Mouse (Mus musculus): Measurements from ENCODE around the gene Qars. TPM values are rescaled to one million over a fixed set of nuclear protein-coding genes. Genes with fewer than 3 reads are reported as not detected.

Qars gene
- polyA plus RNA-seq, 1 experiment from 2014 or later = 97.7 TPM

- no peak overlapping the region for H3K9ac ChIP-seq
- 91% methylated on average over 8 of the region's 8 CpGs for WGBS
Measured at GRCm38 (mm10) chr9:108486973-108487530, 20.5 kb upstream of the Qars start.

GRCm38 (mm10) chr9:108488403-108488802, 19.1 kb upstream of the Qars start:
- no peaks in the 10 kb centered on the region for H3K9me3 ChIP-seq (ENCODE audit: low read depth, low read length)
- H3K27me3 ChIP-seq (ENCODE audit: insufficient read depth, low read length) = no peaks in the 10 kb centered on the region
- no peak overlapping the region for H3K4me2 ChIP-seq
- H3K27ac ChIP-seq (ENCODE audit: low read depth) = no peak overlapping the region
- peaks cover 5% of the 10 kb centered on the region; the same call in 1 of the 2 replicates for H3K4me1 ChIP-seq (ENCODE audit: insufficient read depth)
- no peak overlapping the region for H3K4me3 ChIP-seq (ENCODE audit: low read depth, low read length)
- no peak for TF ChIP-seq CTCF (IDR thresholded peaks at IDR 0.05; ENCODE audit: low read depth)
- WGBS = 89% methylated on average over 17 of the region's 17 CpGs
- ATAC-seq (ENCODE audit: insufficient read depth) = no peak
- no peak for DNase-seq
- no peak overlapping the region for H3K9ac ChIP-seq
- H3K36me3 ChIP-seq (ENCODE audit: insufficient read depth) = peaks cover 80% of the 10 kb centered on the region

More at GRCm38 (mm10) chr9:108486973-108487530, 20.5 kb upstream of the Qars start:
- peaks cover 80% of the 10 kb centered on the region for H3K36me3 ChIP-seq (ENCODE audit: insufficient read depth)
- H3K4me3 ChIP-seq (ENCODE audit: low read depth, low read length) = no peak overlapping the region
- H3K9me3 ChIP-seq (ENCODE audit: low read depth, low read length) = no peaks in the 10 kb centered on the region
- no peak for TF ChIP-seq CTCF (IDR thresholded peaks at IDR 0.05; ENCODE audit: low read depth)
- no peak overlapping the region for H3K4me2 ChIP-seq
- no peak overlapping the region for H3K27ac ChIP-seq (ENCODE audit: low read depth)
- H3K4me1 ChIP-seq (ENCODE audit: insufficient read depth) = peaks cover 5% of the 10 kb centered on the region; the same call in 1 of the 2 replicates
- ATAC-seq (ENCODE audit: insufficient read depth) (no peak), DNase-seq (no peak)
- H3K27me3 ChIP-seq (ENCODE audit: insufficient read depth, low read length) = no peaks in the 10 kb centered on the region

- peaks cover 80% of the 10 kb centered on the region for H3K36me3 ChIP-seq (ENCODE audit: insufficient read depth)
- no peak overlapping the region for H3K4me3 ChIP-seq (ENCODE audit: low read depth, low read length)
- no peak for TF ChIP-seq CTCF (IDR thresholded peaks at IDR 0.05; ENCODE audit: low read depth)
- 95% methylated on average over 20 of the region's 20 CpGs for WGBS
- ATAC-seq (ENCODE audit: insufficient read depth) = no peak
- H3K27me3 ChIP-seq (ENCODE audit: insufficient read depth, low read length) = no peaks in the 10 kb centered on the region
- DNase-seq = no peak
- no peak overlapping the region for H3K4me2 ChIP-seq
- no peak overlapping the region; the same call in 1 of the 2 replicates for H3K9ac ChIP-seq
- H3K9me3 ChIP-seq (ENCODE audit: low read depth, low read length) = no peaks in the 10 kb centered on the region
- H3K27ac ChIP-seq (ENCODE audit: low read depth) = no peak overlapping the region
- peaks cover 5% of the 10 kb centered on the region; the same call in 1 of the 2 replicates for H3K4me1 ChIP-seq (ENCODE audit: insufficient read depth)
Measured at GRCm38 (mm10) chr9:108489215-108489614, 18.3 kb upstream of the Qars start.

- H3K4me2 ChIP-seq = peak overlapping the region; percentile 90
- DNase-seq = no peak
Measured at GRCm38 (mm10) chr9:108489702-108490558, 17.6 kb upstream of the Qars start.

GRCm38 (mm10) chr9:108490559-108491285, 16.8 kb upstream of the Qars start, which contains the start of gene Usp19:
Usp19 (plus strand) TSS chr9:108490602.
- ATAC-seq (ENCODE audit: insufficient read depth) (peak; percentile 95), DNase-seq (peak; percentile 98)
- Histone ChIP-seq H3K4me2 (peak within 1 kb of the TSS; percentile 90), H3K4me1 (ENCODE audit: insufficient read depth) (peaks cover 5% of the 10 kb centered on the region; the same call in 1 of the 2 replicates), H3K9me3 (ENCODE audit: low read depth, low read length) (no peaks in the 10 kb centered on the region), H3K4me3 (ENCODE audit: low read depth, low read length) (peak within 1 kb of the TSS; percentile 79), H3K9ac (peak within 1 kb of the TSS; percentile 88), H3K36me3 (ENCODE audit: insufficient read depth) (peaks cover 84% of the 10 kb centered on the region), H3K27me3 (ENCODE audit: insufficient read depth, low read length) (no peaks in the 10 kb centered on the region), H3K27ac (ENCODE audit: low read depth) (peak within 1 kb of the TSS; percentile 94)
- TF ChIP-seq CTCF (IDR thresholded peaks at IDR 0.05; ENCODE audit: low read depth) = no peak
- WGBS = 2% methylated on average over 69 of the region's 69 CpGs

More at GRCm38 (mm10) chr9:108489702-108490558, 17.6 kb upstream of the Qars start:
- ATAC-seq (ENCODE audit: insufficient read depth) = peak; percentile 32
- Histone ChIP-seq H3K9ac (peak overlapping the region; percentile 88; the same call in 1 of the 2 replicates), H3K36me3 (ENCODE audit: insufficient read depth) (peaks cover 84% of the 10 kb centered on the region), H3K9me3 (ENCODE audit: low read depth, low read length) (no peaks in the 10 kb centered on the region), H3K27me3 (ENCODE audit: insufficient read depth, low read length) (no peaks in the 10 kb centered on the region), H3K4me3 (ENCODE audit: low read depth, low read length) (peak overlapping the region; percentile 79), H3K4me1 (ENCODE audit: insufficient read depth) (peaks cover 5% of the 10 kb centered on the region; the same call in 1 of the 2 replicates), H3K27ac (ENCODE audit: low read depth) (peak overlapping the region; percentile 94)
- no peak for TF ChIP-seq CTCF (IDR thresholded peaks at IDR 0.05; ENCODE audit: low read depth)
- 60% methylated on average over 26 of the region's 26 CpGs for WGBS

GRCm38 (mm10) chr9:108491286-108491580, 16.3 kb upstream of the Qars start:
- DNase-seq = no peak
- 8% methylated on average over 12 of the region's 12 CpGs for WGBS

More at GRCm38 (mm10) chr9:108491286-108491580, 16.3 kb upstream of the Qars start:
- Histone ChIP-seq H3K4me1 (ENCODE audit: insufficient read depth) (peaks cover 5% of the 10 kb centered on the region; the same call in 1 of the 2 replicates), H3K27me3 (ENCODE audit: insufficient read depth, low read length) (no peaks in the 10 kb centered on the region), H3K9me3 (ENCODE audit: low read depth, low read length) (no peaks in the 10 kb centered on the region), H3K4me3 (ENCODE audit: low read depth, low read length) (peak overlapping the region; percentile 79), H3K9ac (peak overlapping the region; percentile 88), H3K27ac (ENCODE audit: low read depth) (peak overlapping the region; percentile 94), H3K4me2 (peak overlapping the region; percentile 90), H3K36me3 (ENCODE audit: insufficient read depth) (peaks cover 84% of the 10 kb centered on the region)
- no peak for TF ChIP-seq CTCF (IDR thresholded peaks at IDR 0.05; ENCODE audit: low read depth)
- ATAC-seq (ENCODE audit: insufficient read depth) = no peak

Data from lung, embryonic 14.5 days (tissue).